Mouse (Mus musculus): Measurements from ENCODE around the gene BC004004.

The BC004004 gene

GRCm38 (mm10) chr17:29358928-29359327 is 90.3 kb downstream of the BC004004 start:
- CTCF ChIA-PET: interaction anchor here in 2 of 4 experiments (1.5 to 5.4 kb wide), 2 partner anchors 12 kb away, joined by 6 to 32 read pairs; no protein-coding TSS in a partner anchor
- POLR2A ChIA-PET: interaction anchor here in 1 of 4 experiments (1.1 kb wide), 1 partner anchor 11 kb away, joined by 5 read pairs; the partner anchor contains the start of gene Mtch1

DNA sequence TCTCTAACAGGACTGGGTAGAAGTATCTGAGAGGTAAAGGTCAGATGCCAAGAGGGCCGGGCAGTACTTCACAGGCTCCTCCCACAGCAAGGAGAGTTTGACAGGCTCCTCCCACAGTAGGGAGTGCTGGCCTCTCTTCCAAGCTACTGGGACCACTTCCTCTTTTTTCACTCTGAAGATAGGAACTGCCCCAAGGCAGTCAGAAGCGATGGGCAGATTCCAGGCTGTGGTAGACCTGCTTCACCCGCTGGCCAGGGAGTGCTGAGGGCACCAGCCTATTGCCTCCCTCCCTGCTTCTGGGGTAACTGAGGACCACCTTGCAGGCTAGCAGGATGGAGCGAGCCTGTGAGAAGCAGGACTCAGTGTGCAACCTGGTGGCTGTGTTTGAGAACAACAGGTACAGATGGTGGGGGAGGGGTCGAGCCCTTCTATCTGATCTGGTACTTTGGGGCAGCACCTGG is 92.2 kb downstream of the BC004004 start, which contains the start of gene Fgd2:
Fgd2 (plus strand) TSS at position 154 of the 461 bp plus-strand sequence.
- ChIA-PET CTCF (interaction anchor here (0.5 to 3.2 kb wide), 18 partner anchors 10 to 823 kb away, joined by 3 to 40 read pairs (median 5); partner anchors contain the start of gene BC004004 (in 1 of the 4)), POLR2A (interaction anchor here in 3 of 4 experiments (0.6 to 2.8 kb wide), 15 partner anchors 10 to 329 kb away, joined by 3 to 18 read pairs (median 4); partner anchors contain the start of genes Mtch1 (in 3 of the 3), BC004004 (in 1 of the 3) and Srsf3 (in 1 of the 3))

DNA sequence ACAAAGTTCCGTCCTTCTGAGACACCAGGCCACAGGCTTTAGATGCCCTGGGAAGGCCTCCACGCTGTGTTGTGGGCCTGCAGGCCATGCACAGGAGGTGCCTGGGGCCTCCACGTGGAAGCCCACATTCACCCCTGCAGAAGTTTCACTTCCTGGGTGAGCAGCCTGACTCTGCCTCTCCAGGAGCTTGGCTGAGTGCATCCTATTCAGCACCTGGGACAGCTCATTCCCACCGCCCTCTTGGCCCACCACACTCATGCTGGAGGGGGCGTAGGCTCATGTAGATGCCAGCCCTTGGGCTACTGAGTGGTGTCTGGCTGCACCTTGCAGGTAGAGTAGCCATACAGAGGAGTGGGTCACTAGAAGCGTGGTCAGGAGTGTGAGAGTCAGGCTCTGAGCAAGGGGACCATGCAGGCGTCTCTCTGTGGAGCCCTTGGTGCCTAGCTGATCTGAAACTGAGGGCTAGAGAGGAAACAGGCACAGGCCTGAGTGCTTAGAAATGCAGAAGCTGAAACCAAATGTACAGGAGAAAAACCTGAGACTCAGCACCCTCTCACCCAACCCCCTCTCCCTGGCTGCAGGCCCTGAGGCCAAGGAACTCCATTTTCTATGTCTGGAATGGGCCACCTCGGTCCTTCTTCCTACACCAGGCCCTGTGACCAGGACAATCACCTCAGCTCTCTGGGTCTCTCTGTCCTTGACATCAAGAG is 93.5 kb downstream of the BC004004 start:
- POLR2A ChIA-PET: interaction anchor here (0.8 to 2.8 kb wide), 17 partner anchors 9 to 160 kb away, joined by 3 to 9 read pairs (median 3); partner anchors contain the start of genes Mtch1 (in 4 of the 4) and BC004004 (in 1 of the 4)

GRCm38 (mm10) chr17:29363109-29363508 is 94.5 kb downstream of the BC004004 start:
- ChIA-PET CTCF (interaction anchor here in 3 of 4 experiments (1.7 to 3.2 kb wide), 3 partner anchors 8 to 9 kb away, joined by 8 to 20 read pairs (median 19); no protein-coding TSS in a partner anchor), POLR2A (interaction anchor here in 2 of 4 experiments (1.0 to 2.8 kb wide), 4 partner anchors 8 to 21 kb away, joined by 3 to 9 read pairs (median 5); partner anchors contain the start of gene Mtch1 (in 2 of the 2))

More for the DNA sequence above, 93.5 kb downstream of the BC004004 start:
- CTCF ChIA-PET: interaction anchor here (0.5 to 3.2 kb wide), 18 partner anchors 9 to 431 kb away, joined by 3 to 40 read pairs (median 6); partner anchors contain the start of genes Mtch1 (in 1 of the 4) and Stk38 (in 1 of the 4)
